Mouse (Mus musculus): ENCODE results near the gene Naa20.
A peak's percentile ranks its signal among the peaks of the same experiment; 100 is the strongest.

The Naa20 gene

GRCm38 (mm10) chr2:145901861-145902260, at the start of gene Naa20:
Gene Naa20, plus strand, starts transcription at chr2:145902099.
- DNase-seq (ENCODE audit: inconsistent ontology term) = no peak

- no peak for DNase-seq (ENCODE audit: inconsistent ontology term)
Observed at GRCm38 (mm10) chr2:145855831-145856230, 46.1 kb upstream of the Naa20 start.

GRCm38 (mm10) chr2:145857864-145858263, 44.0 kb upstream of the Naa20 start:
- no peak for DNase-seq (ENCODE audit: inconsistent ontology term)

- peak; percentile 74 for DNase-seq (ENCODE audit: inconsistent ontology term)
Observed at GRCm38 (mm10) chr2:145859442-145859931, 42.4 kb upstream of the Naa20 start.

GRCm38 (mm10) chr2:145859932-145860801, 41.7 kb upstream of the Naa20 start:
- peak; percentile 93 for DNase-seq (ENCODE audit: inconsistent ontology term)

GRCm38 (mm10) chr2:145861193-145862123, 40.4 kb upstream of the Naa20 start:
- DNase-seq (ENCODE audit: inconsistent ontology term) = peak; percentile 65

GRCm38 (mm10) chr2:145862206-145862817, 39.6 kb upstream of the Naa20 start:
- peak; percentile 84 for DNase-seq (ENCODE audit: inconsistent ontology term)

GRCm38 (mm10) chr2:145865344-145865743, 36.6 kb upstream of the Naa20 start:
- DNase-seq (ENCODE audit: inconsistent ontology term) = no peak

GRCm38 (mm10) chr2:145866238-145866637, 35.7 kb upstream of the Naa20 start:
- no peak for DNase-seq (ENCODE audit: inconsistent ontology term)

GRCm38 (mm10) chr2:145866695-145867449, 35.0 kb upstream of the Naa20 start:
- DNase-seq (ENCODE audit: inconsistent ontology term) = no peak

GRCm38 (mm10) chr2:145871308-145871707, 30.6 kb upstream of the Naa20 start:
- DNase-seq (ENCODE audit: inconsistent ontology term) = no peak

GRCm38 (mm10) chr2:145872099-145872498, 29.8 kb upstream of the Naa20 start:
- DNase-seq (ENCODE audit: inconsistent ontology term) = peak; percentile 45

- no peak for DNase-seq (ENCODE audit: inconsistent ontology term)
Observed at GRCm38 (mm10) chr2:145873953-145874352, 27.9 kb upstream of the Naa20 start.

- DNase-seq (ENCODE audit: inconsistent ontology term) = no peak
Observed at GRCm38 (mm10) chr2:145874879-145875482, 26.9 kb upstream of the Naa20 start.

GRCm38 (mm10) chr2:145877191-145877590, 24.7 kb upstream of the Naa20 start:
- DNase-seq (ENCODE audit: inconsistent ontology term) = peak; percentile 57

- DNase-seq (ENCODE audit: inconsistent ontology term) = no peak
Observed at GRCm38 (mm10) chr2:145880887-145881747, 20.8 kb upstream of the Naa20 start.

- DNase-seq (ENCODE audit: inconsistent ontology term) = no peak
Observed at GRCm38 (mm10) chr2:145881932-145882331, 20.0 kb upstream of the Naa20 start.

GRCm38 (mm10) chr2:145882398-145882797, 19.5 kb upstream of the Naa20 start:
- peak; percentile 49 for DNase-seq (ENCODE audit: inconsistent ontology term)

- no peak for DNase-seq (ENCODE audit: inconsistent ontology term)
Observed at GRCm38 (mm10) chr2:145884036-145884912, 17.6 kb upstream of the Naa20 start.

Data from Muller cell, postnatal 12 days (primary cell).